Comparison of ENCODE assay signal across 8 mouse cellular contexts in genomic region chr2:172348297-172348950, GRCm38 (mm10). TPM values are rescaled to one million over a fixed set of nuclear protein-coding genes. Genes with fewer than 3 reads are reported as not detected.
DNase-seq lines count a peak whose midpoint lies in the region; ATAC-seq lines count a peak whose summit lies in the region.
"Had no signal": no experiment of that assay in that cellular context is flagged by ENCODE, and none has a peak within 500 bp of the region (broad histone marks: within the 10 kb centered on the region; RNA-seq: fewer than 3 reads in every experiment).

No protein-coding gene starts in this region.

- H3K27me3 ChIP-seq in embryonic facial prominence, embryonic 10.5 days (replicated peaks; ENCODE audit: low read depth, poor library complexity, severe bottlenecking): peaks cover 10% of the 10 kb centered on the region; the same call in 1 of the 2 replicates
- no peaks in the 10 kb centered on the region for H3K27me3 ChIP-seq in hindbrain, embryonic 15.5 days

- H3K4me1 ChIP-seq in embryonic facial prominence, embryonic 10.5 days: peaks cover 50% of the 10 kb centered on the region
- peaks cover 43% of the 10 kb centered on the region for H3K4me1 ChIP-seq in hindbrain, embryonic 15.5 days (replicated peaks)

- no peak overlapping the region for H3K9ac ChIP-seq in hindbrain, embryonic 15.5 days
- H3K9ac ChIP-seq: limb, embryonic 12.5 days had no signal

- peaks cover 10% of the 10 kb centered on the region for H3K36me3 ChIP-seq in embryonic facial prominence, embryonic 10.5 days (replicated peaks)
- no peaks in the 10 kb centered on the region for H3K36me3 ChIP-seq in hindbrain, embryonic 15.5 days
- H3K36me3 ChIP-seq: limb, embryonic 12.5 days had no signal

- H3K4me2 ChIP-seq in hindbrain, embryonic 15.5 days: 0 out of 2 replicates have a peak overlapping the region, but pooled peaks have one; percentile 3
- H3K4me2 ChIP-seq: limb, embryonic 12.5 days had no signal

- H3K9me3 ChIP-seq in embryonic facial prominence, embryonic 10.5 days: no peaks in the 10 kb centered on the region
- H3K9me3 ChIP-seq in hindbrain, embryonic 15.5 days: no peaks in the 10 kb centered on the region
- H3K9me3 ChIP-seq: limb, embryonic 12.5 days had no signal

- peak; percentile 24 for DNase-seq in NIH3T3 (ENCODE audit: low read depth)
- no peak for DNase-seq in embryonic facial prominence, embryonic 10.5 days (ENCODE audit: low spot score)
- DNase-seq in lung, postnatal 4 days: peak; percentile 66 to 80
- DNase-seq in thymus, postnatal 36 days: no peak
- DNase-seq in gastrocnemius, postnatal 25 days: no peak

- H3K4me3 ChIP-seq in embryonic facial prominence, embryonic 10.5 days: 0 out of 2 replicates have a peak overlapping the region, but pooled peaks have one; percentile 81
- H3K4me3 ChIP-seq in hindbrain, embryonic 15.5 days: no peak overlapping the region
- H3K4me3 ChIP-seq: limb, embryonic 12.5 days had no signal

- 74% methylated on average over 3 of the region's 3 CpGs for WGBS in embryonic facial prominence, embryonic 10.5 days
- WGBS in hindbrain, embryonic 15.5 days: 43% methylated on average over 3 of the region's 3 CpGs

- H3K27ac ChIP-seq in embryonic facial prominence, embryonic 10.5 days (replicated peaks): 0 out of 2 replicates have a peak overlapping the region, but pooled peaks have one; percentile 35
- H3K27ac ChIP-seq in hindbrain, embryonic 15.5 days (replicated peaks): peak overlapping the region; percentile 49
- H3K27ac ChIP-seq: limb, embryonic 12.5 days had no signal

- ATAC-seq in hindbrain, embryonic 15.5 days (ENCODE audit: low FRiP score, low read depth): no peak
- no peak for ATAC-seq in granulocyte monocyte progenitor cell, adult 5-6 weeks (replicated peaks; ENCODE audit: poor library complexity, severe bottlenecking)

RNA-seq across cellular contexts. Expression of gene Fam210b, which starts 3.1 kb away (rescaled TPM):
- polyA plus RNA-seq in embryonic facial prominence, embryonic 10.5 days (2016; fragmentation: Nextera tagmentation; extraction: Ambion mirVana): 25.8 and 27.8 TPM in 2 replicates
- 17.8 and 19.2 TPM in 2 replicates for polyA plus RNA-seq in hindbrain, embryonic 15.5 days (2015; fragmentation: Nextera tagmentation; extraction: Ambion mirVana)
- 1 to 10 TPM; 3.2 to 3.4 TPM for total RNA-seq in gastrocnemius, postnatal 25 days (2021)
- total RNA-seq in granulocyte monocyte progenitor cell, adult 5-6 weeks (2014; fragmentation: Nextera tagmentation): 3.9 and 4.8 TPM in 2 replicates
- total RNA-seq in granulocyte monocyte progenitor cell, adult 5-6 weeks (2017): 1.4 and 2.8 TPM in 2 replicates

RNA-seq across cellular contexts. Expression of gene Aurka, which starts 21.9 kb away (rescaled TPM):
- 220 and 229 TPM in 2 replicates for polyA plus RNA-seq in embryonic facial prominence, embryonic 10.5 days (2016; fragmentation: Nextera tagmentation; extraction: Ambion mirVana)
- polyA plus RNA-seq in hindbrain, embryonic 15.5 days (2015; fragmentation: Nextera tagmentation; extraction: Ambion mirVana): 21.4 and 24.5 TPM in 2 replicates
- 1 to 10 TPM; 3.3 to 3.6 TPM for total RNA-seq in gastrocnemius, postnatal 25 days (2021)
- total RNA-seq in granulocyte monocyte progenitor cell, adult 5-6 weeks (2014; fragmentation: Nextera tagmentation): 18.5 and 36.9 TPM in 2 replicates
- 64.5 and 80.8 TPM in 2 replicates for total RNA-seq in granulocyte monocyte progenitor cell, adult 5-6 weeks (2017)

RNA-seq across cellular contexts. Expression of gene Cstf1, which starts 22.1 kb away (rescaled TPM):
- 57.9 and 59.1 TPM in 2 replicates for polyA plus RNA-seq in embryonic facial prominence, embryonic 10.5 days (2016; fragmentation: Nextera tagmentation; extraction: Ambion mirVana)
- polyA plus RNA-seq in hindbrain, embryonic 15.5 days (2015; fragmentation: Nextera tagmentation; extraction: Ambion mirVana): 22.4 and 25.1 TPM in 2 replicates
- total RNA-seq in gastrocnemius, postnatal 25 days (2021): 10 to 100 TPM; 13.2 to 16.3 TPM
- total RNA-seq in granulocyte monocyte progenitor cell, adult 5-6 weeks (2014; fragmentation: Nextera tagmentation): 21.5 and 32.6 TPM in 2 replicates
- total RNA-seq in granulocyte monocyte progenitor cell, adult 5-6 weeks (2017): 33.3 and 38.9 TPM in 2 replicates

RNA-seq across cellular contexts. Expression of gene Cass4, which starts 45.2 kb away (rescaled TPM):
- 0.14 and 0.21 TPM in 2 replicates for polyA plus RNA-seq in embryonic facial prominence, embryonic 10.5 days (2016; fragmentation: Nextera tagmentation; extraction: Ambion mirVana)
- 0.13 and 0.20 TPM in 2 replicates for polyA plus RNA-seq in hindbrain, embryonic 15.5 days (2015; fragmentation: Nextera tagmentation; extraction: Ambion mirVana)
- under 1 TPM; 0.23 to 0.27 TPM for total RNA-seq in gastrocnemius, postnatal 25 days (2021)
- total RNA-seq in granulocyte monocyte progenitor cell, adult 5-6 weeks (2014; fragmentation: Nextera tagmentation): 0.41 and 0.64 TPM in 2 replicates
- 0.93 and 1.4 TPM in 2 replicates for total RNA-seq in granulocyte monocyte progenitor cell, adult 5-6 weeks (2017)

Comparison
In these comparisons a context has a peak if more than half of its experiments do, and no peak if none do; other contexts are left out.
1. DNase-seq: peak in NIH3T3 (single experiment) and lung, postnatal 4 days (2 of 2); none in embryonic facial prominence, embryonic 10.5 days (single experiment), thymus, postnatal 36 days (0 of 2) and gastrocnemius, postnatal 25 days (single experiment).
2. RNA of gene Aurka, which starts 21.9 kb away (total RNA-seq): 18.5 to 80.8 TPM in granulocyte monocyte progenitor cell, adult 5-6 weeks; 3.3 to 3.6 TPM in gastrocnemius, postnatal 25 days; every median in the first group is over 4 times any median in the second.